Mouse (Mus musculus): ENCODE results near the gene Cgas. TPM values are rescaled to one million over a fixed set of nuclear protein-coding genes. Genes with fewer than 3 reads are reported as not detected.
"Not testable (repeated sequence)": the region's sequence is repeated elsewhere in the genome, so short reads cannot be mapped to it uniquely, and the experiment has no call there.

Cgas gene
- 0.36 and 0.72 TPM in 2 replicates for polyA plus RNA-seq (2016; fragmentation: Nextera tagmentation; extraction: Ambion mirVana)

DNA sequence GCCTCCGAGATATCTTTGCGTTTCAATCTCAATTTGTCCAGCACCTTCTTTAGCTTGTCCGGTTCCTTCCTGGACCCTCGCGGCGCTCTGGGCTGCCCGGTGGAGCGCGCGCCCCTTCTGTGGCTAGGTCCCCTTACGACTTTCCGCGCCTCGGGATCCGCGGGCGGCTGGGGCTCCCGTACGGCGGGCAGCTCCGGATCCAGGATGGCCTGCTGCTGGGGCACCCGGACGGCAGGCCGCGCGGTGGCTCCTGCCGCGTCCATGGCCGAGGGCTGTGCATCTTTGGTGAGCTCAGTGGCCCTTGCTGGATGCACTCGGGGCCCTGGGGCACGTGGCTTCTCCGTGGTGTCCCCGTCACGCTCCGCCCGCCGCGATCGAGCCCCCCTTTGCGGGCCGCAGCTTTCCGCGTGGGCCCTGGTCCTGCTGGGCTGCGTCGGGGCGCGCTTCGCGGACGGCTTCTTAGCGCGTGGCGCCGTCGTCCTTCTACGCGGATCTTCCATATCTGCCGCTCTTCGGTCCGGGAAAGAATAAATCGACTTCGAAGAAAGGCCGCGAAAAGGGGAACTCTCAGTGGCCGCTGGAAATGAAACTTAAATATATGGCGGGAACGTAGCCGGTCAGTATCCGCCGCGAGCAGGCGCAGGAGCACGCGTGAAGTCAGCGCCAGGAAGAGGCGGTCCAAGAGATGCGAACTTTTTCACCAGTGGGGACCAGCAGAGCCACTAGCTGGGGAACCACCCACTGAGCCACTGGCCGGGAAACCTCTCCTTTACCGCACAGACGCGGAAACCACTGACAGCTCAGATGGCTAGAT lies at the start of gene Cgas:
Gene Cgas, minus strand, starts transcription at position 659 of the 814 bp plus-strand sequence.
- peak within 1 kb of the TSS; percentile 70 for H3K27ac ChIP-seq
- 1% methylated on average over 81 of the region's 81 CpGs for WGBS
- no peak for DNase-seq (ENCODE audit: low spot score)

GRCm38 (mm10) chr9:78492254-78492653 lies 49.2 kb upstream of the Cgas start:
- 87% methylated on average over 3 of the region's 3 CpGs for WGBS
- no peak for DNase-seq (ENCODE audit: low spot score)
- H3K4me3 ChIP-seq = no peak overlapping the region
- no peaks in the 10 kb centered on the region for H3K9me3 ChIP-seq
- H3K27ac ChIP-seq = no peak overlapping the region
- no peaks in the 10 kb centered on the region for H3K27me3 ChIP-seq (ENCODE audit: insufficient read depth, poor library complexity, severe bottlenecking)
- peaks cover 10% of the 10 kb centered on the region for H3K4me1 ChIP-seq
- no peaks in the 10 kb centered on the region for H3K36me3 ChIP-seq

More for the DNA sequence above, at the start of gene Cgas:
- Histone ChIP-seq H3K4me1 (peaks cover 7% of the 10 kb centered on the region), H3K4me3 (peak within 1 kb of the TSS; percentile 61), H3K36me3 (no peaks in the 10 kb centered on the region), H3K9me3 (no peaks in the 10 kb centered on the region), H3K27me3 (ENCODE audit: insufficient read depth, poor library complexity, severe bottlenecking) (peaks cover 79% of the 10 kb centered on the region)

DNA sequence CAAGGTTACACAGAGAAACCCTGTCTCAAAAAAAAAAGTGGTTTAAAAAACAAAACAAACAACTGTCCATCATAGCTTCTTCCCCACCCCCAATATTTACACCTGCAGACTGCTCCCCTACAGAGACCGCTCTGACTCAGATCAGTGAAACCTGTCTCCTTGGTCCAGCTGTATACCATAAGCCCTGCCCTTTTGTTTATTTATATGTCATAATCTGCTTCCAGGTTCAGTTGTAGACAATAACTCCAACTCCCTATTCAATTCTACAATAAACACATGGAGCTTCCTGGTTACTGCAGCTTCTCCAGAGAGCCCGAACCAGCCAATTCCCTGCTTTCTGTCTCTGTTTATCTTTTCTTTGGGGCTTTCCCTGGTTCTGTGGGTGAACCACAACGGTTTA lies 48.1 kb upstream of the Cgas start:
- no peak for DNase-seq (ENCODE audit: low spot score)
- Histone ChIP-seq H3K27ac (no peak overlapping the region), H3K4me1 (peaks cover 10% of the 10 kb centered on the region), H3K4me3 (no peak overlapping the region), H3K36me3 (no peaks in the 10 kb centered on the region), H3K9me3 (no peaks in the 10 kb centered on the region), H3K27me3 (ENCODE audit: insufficient read depth, poor library complexity, severe bottlenecking) (no peaks in the 10 kb centered on the region)
- WGBS = 71% methylated on average over 3 of the region's 3 CpGs

DNA sequence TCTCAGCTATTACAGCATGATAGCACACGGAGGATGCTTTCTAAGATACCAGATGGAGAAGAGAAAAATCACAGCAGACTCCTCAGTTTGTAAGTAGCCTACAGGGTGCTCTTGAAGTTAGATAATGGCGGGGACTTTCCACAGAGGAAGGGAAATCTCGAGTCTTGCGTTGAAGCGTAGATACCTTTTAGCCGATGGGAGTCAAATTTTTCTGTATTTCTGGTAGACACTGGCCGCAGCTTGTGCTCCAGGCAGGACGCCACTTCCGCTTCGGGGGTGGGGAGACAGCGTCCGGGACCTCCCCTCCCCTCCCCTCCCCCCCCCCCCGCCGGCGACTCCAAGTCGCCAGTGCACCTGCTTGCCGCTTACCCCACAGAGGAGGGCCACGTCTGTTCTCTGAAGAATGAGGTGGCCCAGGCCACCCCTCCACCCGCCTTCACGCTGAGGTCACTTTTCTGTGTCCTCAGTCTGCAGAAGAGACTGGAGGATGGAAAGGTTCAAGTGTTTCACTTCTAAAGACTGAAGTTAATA lies 45.9 kb upstream of the Cgas start, which contains the start of gene Eef1a1:
Gene Eef1a1, minus strand, starts transcription at position 262 of the 531 bp plus-strand sequence.
- no peak for DNase-seq (ENCODE audit: low spot score)

DNA sequence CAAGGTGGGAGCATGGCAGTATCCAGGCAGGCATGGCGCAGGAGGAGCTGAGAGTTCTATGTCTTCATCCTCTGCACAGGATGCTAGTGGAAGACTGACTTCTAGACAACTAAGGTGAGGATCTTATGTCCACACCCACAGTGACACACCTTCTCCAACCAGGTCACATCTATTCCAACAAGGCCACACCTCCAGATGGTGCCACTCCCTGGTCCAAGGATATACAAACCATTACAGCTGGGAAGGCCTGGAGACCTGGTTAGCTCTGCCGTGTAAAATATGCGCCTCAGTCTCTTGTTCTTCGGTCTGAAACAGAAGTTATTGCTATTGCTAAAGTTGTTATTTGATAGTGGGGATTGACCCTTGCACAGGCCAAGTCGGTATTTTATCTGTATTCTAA lies 45.0 kb upstream of the Cgas start:
- not testable (repeated sequence) for H3K36me3 ChIP-seq; H3K27ac ChIP-seq; DNase-seq (ENCODE audit: low spot score); H3K4me3 ChIP-seq; H3K9me3 ChIP-seq; H3K27me3 ChIP-seq (ENCODE audit: insufficient read depth, poor library complexity, severe bottlenecking)
- WGBS = 92% methylated on average over 5 of the region's 5 CpGs
- H3K4me1 ChIP-seq = peaks cover 10% of the 10 kb centered on the region

More for the DNA sequence above, 45.9 kb upstream of the Cgas start, which contains the start of gene Eef1a1:
- WGBS = 2% methylated on average over 20 of the region's 20 CpGs
- no peaks in the 10 kb centered on the region for H3K9me3 ChIP-seq
- peak within 1 kb of the TSS; percentile 89 for H3K27ac ChIP-seq
- H3K36me3 ChIP-seq = no peaks in the 10 kb centered on the region
- H3K27me3 ChIP-seq (ENCODE audit: insufficient read depth, poor library complexity, severe bottlenecking) = no peaks in the 10 kb centered on the region
- H3K4me1 ChIP-seq = peaks cover 10% of the 10 kb centered on the region
- H3K4me3 ChIP-seq = peak within 1 kb of the TSS; percentile 59

DNA sequence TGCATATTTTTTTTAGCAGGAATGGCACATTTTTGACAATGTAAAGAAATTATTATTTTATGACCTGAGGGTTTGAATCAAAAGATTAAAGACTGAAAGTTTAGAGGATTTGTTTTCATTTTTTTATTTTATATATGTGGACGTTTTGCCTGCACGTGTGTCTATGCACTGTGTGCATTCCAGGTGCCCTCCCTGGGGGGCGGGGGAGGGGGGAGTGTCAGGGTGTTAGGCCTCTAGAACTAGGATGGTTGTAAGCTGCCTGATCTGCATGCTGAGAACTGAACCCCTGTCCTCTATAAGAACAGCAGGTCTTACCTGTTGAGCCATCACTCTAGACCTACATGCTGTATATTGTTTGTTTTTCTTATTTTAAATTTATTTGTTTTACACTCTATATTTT lies 41.6 kb upstream of the Cgas start:
- H3K4me3 ChIP-seq = no peak overlapping the region
- 81% methylated on average over 3 of the region's 3 CpGs for WGBS
- DNase-seq (ENCODE audit: low spot score) = no peak
- peaks cover 8% of the 10 kb centered on the region for H3K36me3 ChIP-seq
- H3K9me3 ChIP-seq = no peaks in the 10 kb centered on the region
- H3K27ac ChIP-seq = no peak overlapping the region
- H3K4me1 ChIP-seq = peaks cover 16% of the 10 kb centered on the region
- H3K27me3 ChIP-seq (ENCODE audit: insufficient read depth, poor library complexity, severe bottlenecking) = no peaks in the 10 kb centered on the region

- Histone ChIP-seq H3K4me1 (peaks cover 9% of the 10 kb centered on the region; the same call in 1 of the 2 replicates), H3K27me3 (ENCODE audit: insufficient read depth, poor library complexity, severe bottlenecking) (no peaks in the 10 kb centered on the region), H3K9me3 (no peaks in the 10 kb centered on the region), H3K36me3 (peaks cover 26% of the 10 kb centered on the region), H3K27ac (peak overlapping the region; percentile 99), H3K4me3 (peak overlapping the region; percentile 87)
- 15% methylated on average over 3 of the region's 3 CpGs for WGBS
- DNase-seq (ENCODE audit: low spot score) = no peak
These were observed 39.3 kb upstream of the Cgas start for GRCm38 (mm10) chr9:78482386-78482785.

GRCm38 (mm10) chr9:78481423-78482331 lies 38.6 kb upstream of the Cgas start:
- Histone ChIP-seq H3K4me3 (peak overlapping the region; percentile 87), H3K27me3 (ENCODE audit: insufficient read depth, poor library complexity, severe bottlenecking) (no peaks in the 10 kb centered on the region), H3K4me1 (peaks cover 9% of the 10 kb centered on the region; the same call in 1 of the 2 replicates), H3K9me3 (no peaks in the 10 kb centered on the region), H3K27ac (peak overlapping the region; percentile 99), H3K36me3 (peaks cover 33% of the 10 kb centered on the region)
- DNase-seq (ENCODE audit: low spot score) = peak; percentile 99
- under 1% methylated on average over 73 of the region's 77 CpGs for WGBS

- Histone ChIP-seq H3K36me3 (peaks cover 39% of the 10 kb centered on the region), H3K4me1 (peaks cover 9% of the 10 kb centered on the region; the same call in 1 of the 2 replicates), H3K27me3 (ENCODE audit: insufficient read depth, poor library complexity, severe bottlenecking) (no peaks in the 10 kb centered on the region), H3K9me3 (no peaks in the 10 kb centered on the region), H3K4me3 (peak overlapping the region; percentile 87), H3K27ac (peak overlapping the region; percentile 99)
- DNase-seq (ENCODE audit: low spot score) = peak; percentile 92
- under 1% methylated on average over 46 of the region's 46 CpGs for WGBS
These were observed 37.8 kb upstream of the Cgas start for GRCm38 (mm10) chr9:78480706-78481358.

DNA sequence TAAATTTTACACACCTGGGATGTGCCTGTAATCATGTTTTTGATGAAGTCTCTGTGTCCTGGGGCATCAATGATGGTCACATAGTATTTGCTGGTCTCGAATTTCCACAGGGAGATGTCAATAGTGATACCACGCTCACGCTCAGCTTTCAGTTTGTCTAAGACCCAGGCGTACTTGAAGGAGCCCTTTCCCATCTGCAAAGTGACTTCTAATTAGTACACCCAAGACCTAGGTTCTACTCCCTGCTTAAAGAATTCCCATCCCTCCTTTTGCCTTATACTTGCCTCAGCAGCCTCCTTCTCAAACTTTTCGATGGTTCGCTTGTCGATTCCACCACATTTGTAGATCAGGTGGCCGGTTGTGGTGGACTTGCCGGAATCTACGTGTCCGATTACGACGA lies 37.2 kb upstream of the Cgas start:
- not testable (repeated sequence) for DNase-seq (ENCODE audit: low spot score); H3K4me1 ChIP-seq; H3K27me3 ChIP-seq (ENCODE audit: insufficient read depth, poor library complexity, severe bottlenecking); H3K9me3 ChIP-seq
- peaks cover 40% of the 10 kb centered on the region for H3K36me3 ChIP-seq
- peak overlapping the region; percentile 87 for H3K4me3 ChIP-seq
- peak overlapping the region; percentile 99 for H3K27ac ChIP-seq
- WGBS = under 1% methylated on average over 13 of the region's 13 CpGs

GRCm38 (mm10) chr9:78479308-78479707 lies 36.3 kb upstream of the Cgas start:
- H3K9me3 ChIP-seq; DNase-seq (ENCODE audit: low spot score); H3K27ac ChIP-seq; H3K27me3 ChIP-seq (ENCODE audit: insufficient read depth, poor library complexity, severe bottlenecking); H3K4me1 ChIP-seq: not testable (repeated sequence)
- WGBS = 39% methylated on average over 8 of the region's 8 CpGs
- H3K4me3 ChIP-seq = peak overlapping the region; percentile 87
- H3K36me3 ChIP-seq = peaks cover 47% of the 10 kb centered on the region

- WGBS = 51% methylated on average over 1 of the region's 1 CpGs
- H3K4me1 ChIP-seq; H3K9me3 ChIP-seq; H3K4me3 ChIP-seq; H3K27ac ChIP-seq; H3K27me3 ChIP-seq (ENCODE audit: insufficient read depth, poor library complexity, severe bottlenecking); DNase-seq (ENCODE audit: low spot score): not testable (repeated sequence)
- H3K36me3 ChIP-seq = peaks cover 58% of the 10 kb centered on the region
These were observed 35.1 kb upstream of the Cgas start for GRCm38 (mm10) chr9:78478009-78478605.

All from heart, embryonic 10.5 days (tissue).